Mouse (Mus musculus) CD4-positive, CD25-positive, alpha-beta regulatory T cell, adult 4 months (primary cell): ENCODE measurements around the gene Cyb5b. TPM values are rescaled to one million over a fixed set of nuclear protein-coding genes. Genes with fewer than 3 reads are reported as not detected.
"Not testable (repeated sequence)": the region's sequence is repeated elsewhere in the genome, so short reads cannot be mapped to it uniquely, and the experiment has no call there.

Experiments
- ATAC-seq: one replicate; pipeline ENCODE4 v1.8.0; 2017
- polyA plus RNA-seq, 2 experiments: library from polyadenylated mRNA; unstranded; fragments of 100-300 nt; shearing (Covaris generic); gene quantifications; one replicate each; pipeline ENCODE4 v1.2.1; 2017

The Cyb5b gene
- polyA plus RNA-seq, 2 experiments from 2014 or later: 33.9 to 42.3 TPM

GRCm38 (mm10) chr8:107172969-107173645, 22.7 kb downstream of the Cyb5b start:
- no peak for ATAC-seq

GRCm38 (mm10) chr8:107181122-107181521, 30.7 kb downstream of the Cyb5b start:
- no peak for ATAC-seq

- no peak for ATAC-seq
These were observed 34.6 kb downstream of the Cyb5b start for GRCm38 (mm10) chr8:107184996-107185395.

DNA sequence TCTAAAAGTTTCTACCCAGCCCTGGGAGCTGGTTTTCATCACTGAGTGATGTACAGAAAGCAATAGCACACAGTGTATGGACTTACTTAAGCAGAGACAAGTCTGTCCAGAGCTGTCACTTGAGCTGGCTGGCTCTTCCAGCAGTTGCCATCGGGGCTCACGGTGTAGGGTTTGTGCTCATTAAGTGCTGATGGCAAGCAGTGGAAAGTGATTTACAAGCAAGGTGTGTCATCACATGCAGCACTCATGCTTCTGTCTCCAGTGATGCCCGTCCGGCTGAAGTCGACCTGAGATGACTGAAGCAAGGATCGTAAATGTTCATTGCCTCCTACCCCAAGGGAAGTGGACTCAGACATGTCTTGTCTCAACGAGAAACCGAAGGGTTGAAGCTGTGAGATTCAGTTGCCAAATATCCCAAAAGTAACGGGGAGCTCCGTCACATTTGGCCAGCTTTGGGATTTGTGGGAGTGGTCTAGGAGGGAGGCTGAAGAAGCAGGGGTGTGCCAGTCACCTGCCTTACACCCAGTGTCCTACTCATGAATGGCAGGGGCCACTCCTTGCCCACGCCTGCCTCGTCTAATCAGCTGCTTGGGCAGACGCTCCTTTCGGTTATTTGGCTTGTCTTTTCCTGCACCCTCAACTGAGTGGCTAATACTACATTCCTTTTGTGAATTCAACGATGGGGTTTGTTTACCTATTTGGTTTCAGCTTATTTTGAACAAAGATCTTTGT, 36.4 kb downstream of the Cyb5b start:
- ATAC-seq: no peak

DNA sequence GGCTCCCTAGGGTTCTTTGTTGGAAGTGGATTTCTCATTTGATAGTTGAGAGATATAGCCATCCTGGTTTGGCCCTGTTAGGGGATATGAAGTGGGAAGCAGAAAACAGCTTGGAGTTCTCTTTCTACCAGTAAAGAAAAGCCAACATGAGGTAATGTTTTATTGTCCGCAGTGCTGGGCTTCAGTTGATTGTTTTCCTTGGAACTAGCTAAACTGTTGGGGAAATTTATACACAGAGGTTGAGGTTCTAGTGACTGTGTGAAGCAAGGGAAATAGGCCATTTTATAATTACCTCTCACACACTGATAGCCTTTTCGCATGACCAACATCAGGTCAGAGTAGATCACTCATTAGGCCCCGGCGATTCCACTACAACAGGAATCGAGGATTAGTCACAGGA, 37.2 kb downstream of the Cyb5b start:
- ATAC-seq: no peak

DNA sequence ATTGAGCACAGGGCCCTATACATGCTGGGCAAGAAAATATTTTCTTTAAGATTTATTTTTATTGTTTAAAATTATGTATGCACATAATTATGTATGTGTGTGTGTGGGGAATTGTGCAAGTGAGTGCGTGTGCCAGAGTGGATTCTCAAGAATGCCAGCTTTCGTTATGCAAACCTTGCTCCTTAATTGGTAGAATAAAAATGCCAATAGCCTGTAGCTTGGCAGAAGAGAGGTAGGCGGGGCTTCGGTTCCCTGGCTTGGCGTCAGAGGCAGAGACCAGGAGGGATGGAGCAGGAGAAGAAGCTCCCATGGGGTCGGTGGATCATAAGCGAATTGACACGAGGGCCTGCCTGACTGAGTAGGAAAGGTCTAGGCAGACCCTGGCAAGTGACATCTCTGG, 42.2 kb downstream of the Cyb5b start:
- ATAC-seq: no peak

- ATAC-seq: no peak
These were observed 42.9 kb downstream of the Cyb5b start for GRCm38 (mm10) chr8:107193331-107193730.

GRCm38 (mm10) chr8:107194786-107195451, 44.5 kb downstream of the Cyb5b start:
- no peak for ATAC-seq

GRCm38 (mm10) chr8:107197901-107198826, 47.7 kb downstream of the Cyb5b start:
- ATAC-seq: no peak

- ATAC-seq: no peak
These were observed 54.7 kb downstream of the Cyb5b start for GRCm38 (mm10) chr8:107205164-107205563.

DNA sequence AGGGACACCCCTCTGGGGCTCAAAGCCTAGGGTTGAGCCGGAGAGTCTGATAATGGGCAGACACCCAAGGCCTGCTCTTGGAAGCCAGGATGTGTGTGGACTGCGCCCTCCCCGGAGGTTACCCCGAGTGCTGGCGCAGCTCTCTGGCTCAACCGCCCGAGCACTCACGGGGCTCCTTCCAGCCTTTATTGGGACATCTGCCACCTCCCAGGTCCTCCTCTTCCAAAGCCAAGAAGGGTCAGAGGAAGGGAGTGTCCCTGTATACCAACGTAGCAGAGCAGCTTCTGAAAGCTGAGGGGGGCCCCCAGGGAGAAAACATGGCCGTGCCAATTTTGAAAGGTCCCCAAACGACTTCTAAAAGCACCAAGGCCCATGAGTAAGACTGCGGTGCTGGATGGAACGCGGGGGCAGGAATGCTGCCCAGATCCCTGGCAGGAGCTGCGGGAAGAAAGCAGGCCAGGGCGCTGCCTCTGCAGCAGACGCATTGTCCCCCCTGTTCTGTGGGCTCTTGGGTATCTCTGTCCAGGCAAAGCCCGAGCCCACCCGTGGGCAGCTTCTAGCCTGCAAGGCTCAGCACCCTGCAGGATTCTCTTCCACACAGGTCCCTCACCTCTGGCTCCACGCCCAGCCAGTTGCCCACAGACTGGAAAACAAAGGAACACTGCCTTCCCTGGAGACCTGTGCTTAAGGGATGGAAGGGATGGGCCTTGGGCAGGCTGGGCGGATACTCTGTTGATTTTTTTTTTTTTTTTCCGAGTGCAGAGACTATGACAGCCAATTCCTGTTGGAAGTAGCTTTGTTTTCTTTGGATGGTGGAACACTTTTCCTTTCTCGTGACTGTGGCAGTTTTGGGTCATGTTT, 55.5 kb downstream of the Cyb5b start:
- ATAC-seq: no peak

GRCm38 (mm10) chr8:107206782-107207525, 56.5 kb downstream of the Cyb5b start:
- ATAC-seq: no peak

GRCm38 (mm10) chr8:107209185-107209584, 58.7 kb downstream of the Cyb5b start:
- ATAC-seq: no peak

DNA sequence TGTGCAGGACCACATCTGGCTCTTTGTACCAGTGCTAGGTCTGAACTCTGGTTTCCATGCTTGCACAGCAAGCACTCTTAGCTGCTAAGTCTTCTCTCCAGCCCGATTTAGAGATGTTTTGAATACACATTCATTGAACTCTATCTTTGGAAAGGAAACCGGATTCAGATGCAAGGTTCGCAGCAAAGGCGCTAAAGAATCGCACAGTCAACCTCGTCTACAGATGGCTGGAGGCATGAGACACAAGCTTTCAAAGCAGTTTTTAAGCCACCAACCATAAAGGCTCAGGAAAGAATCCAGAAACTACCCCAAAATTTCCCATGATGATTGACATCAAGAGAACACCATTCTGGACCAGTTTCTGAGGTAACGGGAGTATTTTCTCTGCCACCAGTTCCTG, 61.6 kb downstream of the Cyb5b start:
- ATAC-seq: no peak

GRCm38 (mm10) chr8:107217230-107217629, 66.8 kb downstream of the Cyb5b start:
- ATAC-seq: not testable (repeated sequence)

DNA sequence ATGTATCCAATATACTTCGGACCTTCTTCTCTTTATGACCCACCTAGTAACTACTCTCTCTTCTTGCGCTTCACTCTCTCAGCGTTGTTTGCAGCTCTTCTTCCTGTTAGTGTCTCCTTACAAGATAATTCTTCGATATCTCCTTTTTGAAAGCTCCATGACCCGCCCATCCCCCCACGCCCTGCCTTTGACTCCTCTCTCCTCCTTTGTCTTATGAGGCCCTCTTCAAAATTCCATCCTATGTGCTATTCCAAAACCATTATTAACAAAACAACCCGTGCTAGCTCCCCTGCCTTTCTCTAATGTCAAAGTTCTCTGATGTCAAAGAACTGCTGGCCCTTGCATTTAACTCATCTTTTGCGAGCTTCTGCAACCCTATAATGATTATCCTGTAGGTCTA, 67.7 kb downstream of the Cyb5b start:
- ATAC-seq: no peak

GRCm38 (mm10) chr8:107219078-107219477, 68.6 kb downstream of the Cyb5b start:
- no peak for ATAC-seq

GRCm38 (mm10) chr8:107221924-107222851, 71.7 kb downstream of the Cyb5b start:
- ATAC-seq: no peak

- no peak for ATAC-seq
These were observed 75.7 kb downstream of the Cyb5b start for GRCm38 (mm10) chr8:107226183-107226582.
